Mouse (Mus musculus) G1E (cell line): ENCODE results near the gene Cmtr1. TPM values are rescaled to one million over a fixed set of nuclear protein-coding genes. Genes with fewer than 3 reads are reported as not detected.
"Not testable (repeated sequence)": the region's sequence is repeated elsewhere in the genome, so short reads cannot be mapped to it uniquely, and the experiment has no call there.

ENCODE experiments used
- ATAC-seq: 2 replicates; pipeline ENCODE4 v1.8.0; 2016; ENCODE audit warnings: mild to moderate bottlenecking; ENCODE audit not compliant: insufficient number of reproducible peaks, poor library complexity, low FRiP score, severe bottlenecking; ENCODE audit errors: extremely low read depth
- DNase-seq: peaks from one replicate; pipeline ENCODE4 v3.0.0; 2012; ENCODE audit warnings: low spot score
- H3K27me3 ChIP-seq: 2 replicates; pipeline ENCODE4 v1.6.1; 2012; ENCODE audit warnings: mild to moderate bottlenecking, low read length, inconsistent platforms; ENCODE audit not compliant: insufficient read depth
- H3K36me3 ChIP-seq: replicated peaks from 2 replicates; pipeline ENCODE3; 2012; ENCODE audit warnings: mild to moderate bottlenecking, inconsistent platforms
- H3K4me1 ChIP-seq: 2 replicates; pipeline ENCODE4 v1.6.1; 2012; ENCODE audit warnings: low read depth, low read length, inconsistent platforms, mixed read lengths; ENCODE audit not compliant: insufficient read depth
- H3K4me3 ChIP-seq: 2 replicates; pipeline ENCODE4 v1.5.1; 2012; ENCODE audit warnings: low read depth, mild to moderate bottlenecking, inconsistent platforms, low read length, moderate library complexity, mixed read lengths
- H3K9me3 ChIP-seq: replicated peaks from 2 replicates; pipeline ENCODE4 v1.6.1; 2012; ENCODE audit warnings: inconsistent platforms
- CTCF ChIP-seq: IDR thresholded peaks from 2 replicates; pipeline ENCODE4 v1.5.1; 2012; ENCODE audit warnings: low read depth, low read length, inconsistent platforms, mixed read lengths
- GATA1 ChIP-seq: IDR thresholded peaks from 2 replicates; pipeline ENCODE4 v1.6.1; 2012; ENCODE audit warnings: borderline replicate concordance, low read length, inconsistent platforms, mixed read lengths
- GATA2 ChIP-seq: IDR thresholded peaks from 2 replicates; pipeline ENCODE4 v1.6.1; 2012; ENCODE audit warnings: low read depth, low read length, inconsistent platforms, borderline replicate concordance
- POLR2AphosphoS5 ChIP-seq: IDR thresholded peaks from 2 replicates; pipeline ENCODE4 v1.6.1; 2012; ENCODE audit warnings: low read depth, low read length, inconsistent platforms; ENCODE audit not compliant: insufficient replicate concordance
- TAL1 ChIP-seq: conservative IDR thresholded peaks from 2 replicates; pipeline ENCODE4 v1.6.1; 2012; ENCODE audit warnings: low read depth, low read length, inconsistent platforms, mixed read lengths
- polyA plus RNA-seq: library from polyadenylated mRNA; stranded (reverse); fragments of >175 nt; gene quantifications from 2 replicates; pipeline ENCODE4 v1.2.3, GENCODE M21; 2012
- total RNA-seq, 2 experiments: library from RNA; stranded (forward) in 1 of 2; stranded (reverse) in 1 of 2; fragments of 200-1000 nt in 1 of 2; fragments of >200 nt in 1 of 2; fragmentation: Nextera tagmentation in 1 of 2; gene quantifications; 2 replicates each; pipeline ENCODE4 v1.2.3; 2014 to 2017

Cmtr1 gene
- total and polyA plus RNA-seq, 3 experiments: 82.7 to 182 (median 103) TPM

DNA sequence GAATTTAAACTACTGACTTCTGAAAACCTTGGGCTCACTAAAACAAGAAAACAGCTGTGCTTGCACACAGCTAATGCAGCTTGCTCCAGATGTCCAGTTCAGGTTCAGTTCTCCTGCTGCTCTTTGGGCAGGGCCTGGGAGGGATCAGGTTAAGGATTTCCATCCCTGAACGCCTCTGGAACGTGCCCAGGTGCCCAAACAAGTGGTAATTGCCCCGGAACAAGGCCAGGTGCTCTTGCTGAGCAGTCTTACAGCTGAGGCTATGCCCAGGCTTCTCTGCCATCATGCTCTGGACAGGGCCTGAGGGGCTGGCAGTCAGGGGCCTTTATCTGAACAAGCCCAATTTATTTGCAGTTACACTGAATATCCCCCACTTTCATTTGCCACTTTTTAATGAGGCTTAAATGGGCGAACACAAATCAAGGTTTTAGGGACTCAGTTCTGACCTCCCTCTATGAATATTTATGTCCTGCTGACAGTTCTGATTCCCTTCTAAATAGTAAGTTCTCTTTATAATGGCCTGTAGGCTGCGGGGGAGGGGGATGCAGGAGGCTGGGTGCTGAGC lies 46.7 kb downstream of the Cmtr1 start:
- H3K36me3 ChIP-seq: peaks cover 100% of the 10 kb centered on the region
- no peaks in the 10 kb centered on the region for H3K27me3 ChIP-seq
- no peak for TF ChIP-seq GATA2
- no peak for TF ChIP-seq POLR2AphosphoS5
- TF ChIP-seq GATA1: no peak
- TF ChIP-seq TAL1: no peak
- TF ChIP-seq CTCF: no peak
- H3K4me3 ChIP-seq: no peak overlapping the region
- ATAC-seq (no peak), DNase-seq (no peak)
- H3K4me1 ChIP-seq: peaks cover 95% of the 10 kb centered on the region
- H3K9me3 ChIP-seq: no peaks in the 10 kb centered on the region

DNA sequence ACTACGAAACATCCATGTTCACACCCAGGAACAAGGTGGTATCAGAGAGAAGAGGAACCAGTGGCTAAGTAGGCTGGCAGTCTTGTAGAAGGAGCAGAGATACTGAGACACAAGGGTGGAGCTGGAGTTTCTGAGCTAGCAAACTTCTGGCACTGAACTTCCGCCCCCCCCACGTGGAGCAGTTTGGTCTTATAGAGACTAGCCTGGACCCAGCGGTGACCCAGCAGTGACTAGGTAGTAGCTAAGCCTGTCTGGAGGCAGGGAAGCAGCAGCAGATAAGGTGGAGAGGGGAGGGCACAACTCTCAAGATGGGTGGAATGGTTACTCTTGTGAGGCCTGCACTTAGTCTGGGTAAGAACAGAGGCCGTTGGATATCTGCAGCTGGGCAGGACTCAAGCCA lies 48.4 kb downstream of the Cmtr1 start:
- ATAC-seq (no peak; the same call in 1 of the 2 replicates), DNase-seq (no peak)
- Histone ChIP-seq H3K4me3 (no peak overlapping the region), H3K4me1 (peaks cover 81% of the 10 kb centered on the region), H3K27me3 (no peaks in the 10 kb centered on the region), H3K36me3 (peaks cover 97% of the 10 kb centered on the region), H3K9me3 (no peaks in the 10 kb centered on the region)
- no peak for TF ChIP-seq POLR2AphosphoS5
- TF ChIP-seq TAL1: no peak
- TF ChIP-seq CTCF: no peak
- no peak for TF ChIP-seq GATA1
- TF ChIP-seq GATA2: no peak

DNA sequence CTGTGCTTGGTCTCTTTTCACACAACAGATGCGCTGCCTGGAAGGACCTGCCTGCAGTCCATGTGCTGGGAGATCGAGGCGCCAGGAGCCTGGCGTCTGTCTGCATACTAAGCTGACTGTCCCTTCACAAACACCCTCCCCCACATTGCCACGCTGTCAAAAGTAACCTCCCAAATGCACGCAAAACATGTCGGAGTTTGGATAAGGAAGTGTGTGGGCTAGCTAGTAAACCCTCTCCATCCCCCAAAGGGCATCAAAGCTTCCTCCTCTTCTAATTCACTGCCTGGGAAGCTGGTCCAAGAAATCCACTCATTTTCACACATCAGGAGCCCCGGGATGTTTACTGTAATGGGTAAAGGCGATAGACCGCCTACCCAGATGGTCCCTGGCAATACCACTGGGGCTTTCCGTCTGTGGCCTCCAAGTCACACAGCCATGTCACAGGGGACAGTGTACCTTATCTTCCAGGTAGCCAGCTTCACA lies 50.2 kb downstream of the Cmtr1 start:
- H3K4me1 ChIP-seq: peaks cover 75% of the 10 kb centered on the region
- H3K27me3 ChIP-seq: no peaks in the 10 kb centered on the region
- no peak overlapping the region for H3K4me3 ChIP-seq
- H3K36me3 ChIP-seq: peaks cover 95% of the 10 kb centered on the region
- DNase-seq (no peak), ATAC-seq (no peak)
- H3K9me3 ChIP-seq: no peaks in the 10 kb centered on the region
- no peak for TF ChIP-seq TAL1
- no peak for TF ChIP-seq POLR2AphosphoS5
- no peak for TF ChIP-seq GATA1
- no peak for TF ChIP-seq CTCF
- no peak for TF ChIP-seq GATA2

DNA sequence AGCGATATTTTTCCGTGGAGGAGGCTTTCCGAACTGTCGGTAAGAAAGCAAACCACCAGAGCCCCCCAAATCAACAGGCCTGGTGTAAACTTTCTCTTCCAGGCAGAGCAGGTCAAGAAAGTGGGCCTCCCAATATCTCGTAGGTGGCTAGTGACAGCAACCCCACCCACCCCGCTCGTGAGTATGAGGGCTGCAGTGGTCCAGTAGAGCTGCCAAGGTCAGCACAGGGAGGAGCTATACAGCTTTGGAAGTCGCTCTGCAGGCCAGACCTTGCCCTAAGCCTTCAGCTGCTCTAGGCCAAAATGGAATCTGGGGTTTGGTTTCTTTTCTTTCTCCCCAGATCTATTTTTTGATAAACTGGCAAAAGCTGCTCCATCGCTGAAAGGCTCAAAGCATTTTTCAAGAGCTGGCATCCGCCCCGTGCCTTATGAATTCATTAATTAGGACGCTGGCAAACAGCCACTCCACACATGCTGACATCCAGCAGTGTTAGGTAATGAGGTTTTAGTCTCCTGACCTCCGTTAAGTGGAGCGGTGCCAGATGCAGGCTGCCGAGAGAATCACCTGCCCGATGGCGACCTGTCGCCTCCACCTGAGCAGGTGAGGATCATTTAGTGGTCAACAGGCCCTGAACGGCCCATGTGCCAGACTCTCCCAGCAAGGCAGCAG lies 50.8 kb downstream of the Cmtr1 start:
- Histone ChIP-seq H3K27me3 (no peaks in the 10 kb centered on the region), H3K36me3 (peaks cover 90% of the 10 kb centered on the region), H3K9me3 (no peaks in the 10 kb centered on the region), H3K4me3 (no peak overlapping the region), H3K4me1 (peaks cover 74% of the 10 kb centered on the region)
- ATAC-seq (no peak), DNase-seq (no peak)
- TF ChIP-seq GATA1: no peak
- TF ChIP-seq CTCF: no peak
- no peak for TF ChIP-seq GATA2
- no peak for TF ChIP-seq POLR2AphosphoS5
- no peak for TF ChIP-seq TAL1

DNA sequence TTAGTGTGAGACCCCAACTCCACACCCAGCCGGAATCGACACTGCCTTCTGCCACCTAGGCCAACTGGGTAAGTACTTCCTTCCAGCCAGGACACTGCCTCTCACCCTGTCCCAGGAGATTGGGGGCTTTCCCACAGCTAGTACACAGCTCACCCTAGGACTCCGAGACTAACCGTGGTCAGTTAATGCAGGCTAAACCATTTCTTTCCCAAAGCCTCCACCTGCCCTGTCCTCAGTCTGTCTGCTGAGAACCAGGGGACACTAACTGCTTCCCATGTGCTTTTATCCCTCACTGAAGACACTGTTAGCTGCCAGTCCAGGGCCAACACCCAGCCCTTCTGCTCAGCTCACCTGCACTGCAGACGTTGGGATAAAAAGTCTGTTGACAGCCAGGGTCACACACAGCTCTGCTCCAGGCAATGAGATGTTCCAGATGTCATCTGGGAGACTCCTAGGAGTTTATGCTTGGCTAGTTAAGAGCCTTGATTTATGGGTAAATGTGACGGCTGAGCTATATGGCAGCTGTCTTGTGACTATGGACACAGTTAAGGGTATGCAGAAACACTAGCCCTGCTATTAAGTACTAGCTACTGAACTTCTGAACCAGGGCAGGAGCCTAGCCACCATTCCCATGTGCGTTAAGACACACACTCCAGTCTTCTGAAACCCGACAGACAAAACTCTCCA lies 51.5 kb downstream of the Cmtr1 start:
- H3K4me3 ChIP-seq: no peak overlapping the region
- H3K36me3 ChIP-seq: peaks cover 83% of the 10 kb centered on the region
- H3K27me3 ChIP-seq: no peaks in the 10 kb centered on the region
- H3K4me1 ChIP-seq: peaks cover 74% of the 10 kb centered on the region
- no peaks in the 10 kb centered on the region for H3K9me3 ChIP-seq
- TF ChIP-seq CTCF: no peak
- TF ChIP-seq GATA2: no peak
- no peak for TF ChIP-seq TAL1
- no peak for DNase-seq
- no peak for ATAC-seq

DNA sequence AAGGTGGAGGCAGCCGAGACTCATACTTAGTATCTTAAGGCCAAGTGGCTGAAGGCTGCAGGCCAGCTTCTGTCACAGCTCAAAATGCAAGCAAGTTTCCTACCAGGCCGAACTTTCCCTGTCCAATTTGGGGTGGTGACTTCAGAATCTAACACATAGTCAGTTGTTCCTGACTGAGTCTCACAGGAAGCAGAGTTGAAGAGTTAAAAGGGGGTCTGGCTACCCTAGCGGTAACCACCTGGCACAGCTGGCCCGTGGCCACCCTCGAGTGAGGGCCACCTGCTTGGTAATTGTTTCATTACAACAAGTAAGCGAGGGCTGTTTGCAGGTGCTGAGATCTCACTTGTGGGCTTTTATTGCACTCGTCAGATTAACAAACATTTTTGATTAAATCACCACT lies 52.2 kb downstream of the Cmtr1 start:
- Histone ChIP-seq H3K4me3 (no peak overlapping the region), H3K4me1 (peaks cover 72% of the 10 kb centered on the region), H3K27me3 (no peaks in the 10 kb centered on the region), H3K9me3 (no peaks in the 10 kb centered on the region), H3K36me3 (peaks cover 76% of the 10 kb centered on the region)
- TF ChIP-seq TAL1 (no peak), CTCF (no peak), GATA2 (no peak), GATA1 (no peak), POLR2AphosphoS5 (no peak)
- ATAC-seq: no peak
- no peak for DNase-seq

DNA sequence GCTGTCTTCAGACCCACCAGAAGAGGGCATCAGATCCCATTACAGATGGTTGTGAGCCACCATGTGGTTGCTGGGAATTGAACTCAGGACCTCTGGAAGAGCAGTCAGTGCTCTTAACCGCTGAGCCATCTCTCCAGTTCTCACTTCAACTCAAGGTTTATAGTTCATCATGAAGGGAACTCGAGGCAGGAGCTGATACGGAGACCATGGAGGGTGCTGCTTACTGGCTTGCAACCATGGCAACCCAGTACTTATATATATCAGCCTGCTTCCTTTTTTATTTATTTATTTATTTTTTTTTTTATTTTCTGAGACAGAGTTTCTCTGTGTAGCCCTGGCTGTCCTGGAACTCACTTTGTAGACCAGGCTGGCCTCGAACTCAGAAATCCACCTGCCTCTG lies 53.3 kb downstream of the Cmtr1 start:
- DNase-seq, H3K27me3 ChIP-seq, H3K4me3 ChIP-seq, ATAC-seq, H3K9me3 ChIP-seq: not testable (repeated sequence)
- Histone ChIP-seq H3K4me1 (peaks cover 68% of the 10 kb centered on the region), H3K36me3 (peaks cover 64% of the 10 kb centered on the region)
